Mouse (Mus musculus) kidney, postnatal 14 days (tissue): ENCODE data around the gene Olfr1317.

Experiments used
- DNase-seq: peaks from one replicate; pipeline ENCODE4 v3.0.0; 2022; ENCODE audit warnings: mixed read lengths

The Olfr1317 gene

GRCm38 (mm10) chr2:112140029-112140428 is at the start of gene Olfr1317:
Gene Olfr1317 (plus strand): TSS chr2:112140329.
- no peak for DNase-seq

GRCm38 (mm10) chr2:112096681-112097080 is 43.4 kb upstream of the Olfr1317 start, which contains the start of gene Olfr1314:
Gene Olfr1314 (minus strand): TSS chr2:112096781.
- DNase-seq: no peak

GRCm38 (mm10) chr2:112115340-112115739 is 24.8 kb upstream of the Olfr1317 start, which contains the start of gene Olfr1315-ps1:
Gene Olfr1315-ps1 (minus strand): TSS chr2:112115440.
- no peak for DNase-seq

GRCm38 (mm10) chr2:112134877-112135276 is 5.3 kb upstream of the Olfr1317 start, which contains the start of gene Olfr1316:
Gene Olfr1316 (minus strand): TSS chr2:112134977.
- DNase-seq: no peak

GRCm38 (mm10) chr2:112153898-112154297 is 13.8 kb downstream of the Olfr1317 start, which contains the start of gene Olfr1318:
Gene Olfr1318 (plus strand): TSS chr2:112154198.
- no peak for DNase-seq
